Mouse (Mus musculus) heart, embryonic 11.5 days (tissue): Measurements from ENCODE around the gene Spo11. TPM values are rescaled to one million over a fixed set of nuclear protein-coding genes. Genes with fewer than 3 reads are reported as not detected.

Experiments
- ATAC-seq: fragments of 200-750 bp; cut with Nextera tagmentation; replicated peaks from 2 replicates; pipeline ENCODE4 v1.8.0; 2017; ENCODE audit warnings: moderate library complexity; ENCODE audit not compliant: insufficient number of reproducible peaks, low FRiP score, low TSS enrichment
- H3K27ac ChIP-seq: fragments of 300-500 bp; sonication (generic); 2 replicates; pipeline ENCODE4 v1.5.1; 2014; ENCODE audit warnings: mild to moderate bottlenecking, low read depth, low read length
- H3K27me3 ChIP-seq: fragments of 300-500 bp; sonication (generic); 2 replicates; pipeline ENCODE4 v1.6.1; 2014; ENCODE audit warnings: mild to moderate bottlenecking, low read length, mixed read lengths; ENCODE audit not compliant: control insufficient read depth, insufficient read depth
- H3K36me3 ChIP-seq: fragments of 300-500 bp; sonication (generic); 2 replicates; pipeline ENCODE4 v1.6.1; 2014; ENCODE audit warnings: mild to moderate bottlenecking, low read length, moderate library complexity, mixed read lengths; ENCODE audit not compliant: control insufficient read depth, insufficient read depth
- H3K4me1 ChIP-seq: fragments of 300-500 bp; sonication (generic); 2 replicates; pipeline ENCODE4 v1.6.1; 2014; ENCODE audit warnings: low read length; ENCODE audit not compliant: control insufficient read depth, insufficient read depth
- H3K4me2 ChIP-seq: fragments of 300-500 bp; sonication (generic); 2 replicates; pipeline ENCODE4 v1.6.1; 2014; ENCODE audit warnings: mild to moderate bottlenecking, moderate library complexity
- H3K4me3 ChIP-seq: fragments of 300-500 bp; sonication (generic); 2 replicates; pipeline ENCODE4 v1.5.1; 2014; ENCODE audit warnings: low read depth, low read length
- H3K9ac ChIP-seq: fragments of 300-500 bp; sonication (generic); 2 replicates; pipeline ENCODE4 v1.6.1; 2014; ENCODE audit warnings: mild to moderate bottlenecking, low read depth, low read length, moderate library complexity
- H3K9me3 ChIP-seq: fragments of 300-500 bp; sonication (generic); replicated peaks from 2 replicates; pipeline ENCODE4 v1.6.1; 2016; ENCODE audit warnings: low read length; ENCODE audit not compliant: control insufficient read depth
- WGBS: fragments of 180-500 bp; shearing (Covaris S2); extraction: QIAGEN DNeasy Blood & Tissue Kit; methylation state at CpG from one replicate; pipeline ENCODE4 v1.1.7; 2014; ENCODE audit not compliant: insufficient replicate concordance; 5-methylcytosine and 5-hydroxymethylcytosine counted together
- polyA plus RNA-seq: library from polyadenylated mRNA; unstranded; fragments of >200 nt; fragmentation: Nextera tagmentation; extraction: Ambion mirVana; gene quantifications from 2 replicates; pipeline ENCODE4 v1.2.1, GENCODE M21; 2014

Spo11 gene
- polyA plus RNA-seq, 1 experiment from 2014 or later: 0.19 TPM

GRCm38 (mm10) chr2:173003737-173004136 lies 26.2 kb downstream of the Spo11 start:
- Histone ChIP-seq H3K27me3 (no peaks in the 10 kb centered on the region), H3K4me2 (no peak overlapping the region), H3K27ac (no peak overlapping the region), H3K4me1 (peaks cover 7% of the 10 kb centered on the region), H3K9ac (no peak overlapping the region), H3K4me3 (no peak overlapping the region), H3K36me3 (peaks cover 45% of the 10 kb centered on the region), H3K9me3 (no peaks in the 10 kb centered on the region)
- whole genome bisulfite sequencing: 93% methylated on average over 8 of the region's 8 CpGs
- no peak for ATAC-seq

DNA sequence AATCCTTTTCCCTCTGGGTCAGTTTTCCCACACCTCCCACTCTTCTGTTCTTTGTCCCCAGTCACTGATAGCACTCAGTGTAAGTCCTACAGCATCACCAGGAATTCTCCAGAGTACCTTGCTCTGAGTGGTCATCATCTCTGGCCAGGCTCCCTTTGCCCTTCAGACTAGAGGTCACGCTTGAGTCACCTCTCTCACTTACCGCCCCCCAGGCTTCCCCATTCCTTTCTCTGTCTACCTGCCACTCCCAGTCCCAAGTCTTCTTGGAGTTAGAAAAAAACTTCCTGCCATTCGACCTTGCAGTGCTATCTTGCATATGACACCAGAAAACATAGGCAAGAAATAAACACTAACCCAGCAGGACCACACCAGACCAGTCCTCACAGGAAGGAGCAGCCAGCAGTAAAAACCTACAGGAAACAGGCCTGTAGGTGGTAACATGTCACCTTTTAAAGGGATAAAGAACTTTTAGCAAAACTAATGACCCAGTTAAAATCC lies 32.8 kb downstream of the Spo11 start:
- H3K9ac ChIP-seq: no peak overlapping the region
- no peak overlapping the region for H3K4me2 ChIP-seq
- H3K4me3 ChIP-seq: no peak overlapping the region
- H3K27ac ChIP-seq: no peak overlapping the region
- no peaks in the 10 kb centered on the region for H3K27me3 ChIP-seq
- peaks cover 71% of the 10 kb centered on the region for H3K36me3 ChIP-seq
- WGBS: 73% methylated on average over 3 of the region's 3 CpGs
- peaks cover 13% of the 10 kb centered on the region for H3K4me1 ChIP-seq
- no peaks in the 10 kb centered on the region for H3K9me3 ChIP-seq
- no peak for ATAC-seq

DNA sequence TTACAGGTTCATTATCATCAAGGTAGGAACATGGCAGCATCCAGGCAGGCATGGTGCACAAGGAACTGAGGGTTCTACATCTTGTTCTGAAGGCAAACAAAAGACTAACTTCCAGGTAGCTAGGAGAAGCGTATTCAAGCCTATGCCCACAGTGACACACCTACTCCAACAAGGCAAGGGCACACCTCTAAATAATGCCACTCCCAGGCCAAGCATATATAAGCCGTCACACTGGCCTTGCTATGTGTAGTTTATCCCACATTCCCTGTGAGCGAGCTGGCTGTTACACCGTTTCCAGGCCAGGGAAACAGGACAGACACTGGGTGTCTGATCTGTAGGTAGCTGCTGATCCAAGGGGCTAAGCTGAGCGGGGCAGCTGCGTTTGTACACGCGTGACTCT lies 33.9 kb downstream of the Spo11 start:
- Histone ChIP-seq H3K27me3 (no peaks in the 10 kb centered on the region), H3K4me3 (no peak overlapping the region), H3K4me1 (peaks cover 14% of the 10 kb centered on the region), H3K36me3 (peaks cover 71% of the 10 kb centered on the region), H3K27ac (no peak overlapping the region), H3K9me3 (no peaks in the 10 kb centered on the region), H3K4me2 (no peak overlapping the region), H3K9ac (no peak overlapping the region)
- WGBS: 94% methylated on average over 8 of the region's 8 CpGs
- no peak for ATAC-seq

- peaks cover 39% of the 10 kb centered on the region for H3K36me3 ChIP-seq
- no peak for ATAC-seq
- 28% methylated on average over 7 of the region's 7 CpGs for WGBS
Measured at GRCm38 (mm10) chr2:173014741-173015287, 37.3 kb downstream of the Spo11 start.

DNA sequence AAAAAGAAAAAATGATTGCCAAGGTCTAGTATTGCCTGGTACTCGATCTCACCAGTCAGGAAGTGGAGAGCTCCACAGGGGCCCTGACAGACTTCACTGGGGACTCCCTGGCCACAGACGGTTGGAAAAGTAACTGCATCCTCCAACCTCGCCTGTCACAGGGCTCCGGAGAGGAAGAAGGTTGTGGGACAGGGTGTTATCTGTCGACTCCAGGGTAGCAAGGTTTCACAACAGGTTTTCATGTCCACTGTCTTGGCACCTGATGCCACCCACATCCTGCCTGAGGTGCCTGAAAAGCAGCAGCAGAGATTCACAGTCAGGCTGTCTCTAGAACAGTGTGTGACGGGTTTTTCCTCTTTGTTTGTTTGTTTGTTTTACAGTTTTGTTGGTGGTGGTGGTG lies 40.4 kb downstream of the Spo11 start:
- Histone ChIP-seq H3K27ac (peak overlapping the region; percentile 76), H3K4me3 (no peak overlapping the region), H3K27me3 (0 out of 2 replicates have a peak, but pooled peaks cover 3% of the 10 kb centered on the region), H3K4me2 (no peak overlapping the region), H3K36me3 (peaks cover 12% of the 10 kb centered on the region), H3K4me1 (peaks cover 39% of the 10 kb centered on the region), H3K9ac (no peak overlapping the region), H3K9me3 (no peaks in the 10 kb centered on the region)
- 32% methylated on average over 6 of the region's 6 CpGs for WGBS
- ATAC-seq: no peak

More at GRCm38 (mm10) chr2:173014741-173015287, 37.3 kb downstream of the Spo11 start:
- no peaks in the 10 kb centered on the region for H3K9me3 ChIP-seq
- H3K27ac ChIP-seq: no peak overlapping the region
- no peak overlapping the region for H3K9ac ChIP-seq
- no peaks in the 10 kb centered on the region for H3K27me3 ChIP-seq
- H3K4me2 ChIP-seq: no peak overlapping the region
- H3K4me3 ChIP-seq: no peak overlapping the region
- H3K4me1 ChIP-seq: peaks cover 28% of the 10 kb centered on the region

DNA sequence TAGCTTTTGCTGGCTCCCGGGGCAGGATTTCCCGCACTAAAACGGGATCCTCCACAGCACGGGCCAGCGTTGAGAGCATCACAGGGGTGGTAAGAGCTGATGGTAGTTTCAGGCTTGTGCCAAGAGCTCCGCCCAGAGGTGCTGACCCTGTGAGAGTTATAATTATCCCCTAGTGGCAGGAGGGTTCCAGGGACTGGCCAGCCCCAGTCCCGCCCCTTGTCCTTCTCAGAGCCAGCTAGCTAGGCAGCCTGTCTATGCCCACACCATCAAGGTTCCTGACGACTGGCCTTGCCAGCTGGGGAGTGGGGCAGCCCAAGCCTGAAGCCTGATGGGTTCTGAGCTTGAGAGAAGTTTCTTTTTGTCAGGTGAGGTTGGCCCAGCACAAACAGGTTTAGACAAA lies 41.1 kb downstream of the Spo11 start:
- WGBS: 15% methylated on average over 8 of the region's 8 CpGs
- 0 out of 2 replicates have a peak, but pooled peaks cover 3% of the 10 kb centered on the region for H3K27me3 ChIP-seq
- H3K36me3 ChIP-seq: peaks cover 7% of the 10 kb centered on the region
- no peak overlapping the region for H3K4me3 ChIP-seq
- H3K4me2 ChIP-seq: peak overlapping the region; percentile 83
- H3K27ac ChIP-seq: peak overlapping the region; percentile 76
- H3K9ac ChIP-seq: no peak overlapping the region
- H3K4me1 ChIP-seq: peaks cover 45% of the 10 kb centered on the region
- peak; percentile 23; the same call in 1 of the 2 replicates for ATAC-seq
- no peaks in the 10 kb centered on the region for H3K9me3 ChIP-seq

DNA sequence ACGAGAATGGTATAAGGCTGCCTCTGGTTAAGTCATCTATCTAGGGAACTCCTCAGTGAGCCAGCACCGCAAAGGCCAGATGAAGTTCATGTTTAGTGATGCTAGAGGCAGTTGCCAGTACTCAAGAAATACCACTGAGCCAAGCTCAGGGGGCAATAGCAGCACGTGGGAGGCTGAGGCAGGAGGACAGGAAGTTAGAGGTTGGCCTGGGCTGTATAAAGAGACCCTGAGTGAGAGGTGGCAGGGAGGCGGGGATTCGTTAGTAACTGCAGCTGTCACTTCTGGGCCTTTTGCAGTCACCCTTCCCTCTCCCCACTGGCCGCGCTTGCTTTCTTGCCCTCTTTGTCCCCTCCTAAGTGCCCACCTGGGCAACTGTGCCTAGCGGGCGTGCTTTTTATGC lies 41.8 kb downstream of the Spo11 start:
- WGBS: 16% methylated on average over 9 of the region's 9 CpGs
- ATAC-seq: no peak
- H3K36me3 ChIP-seq: peaks cover 6% of the 10 kb centered on the region
- H3K4me3 ChIP-seq: peak overlapping the region; percentile 43
- H3K27ac ChIP-seq: peak overlapping the region; percentile 76
- peak overlapping the region; percentile 83 for H3K4me2 ChIP-seq
- 0 out of 2 replicates have a peak, but pooled peaks cover 3% of the 10 kb centered on the region for H3K27me3 ChIP-seq
- no peaks in the 10 kb centered on the region for H3K9me3 ChIP-seq
- peaks cover 49% of the 10 kb centered on the region for H3K4me1 ChIP-seq
- peak overlapping the region; percentile 74 for H3K9ac ChIP-seq

DNA sequence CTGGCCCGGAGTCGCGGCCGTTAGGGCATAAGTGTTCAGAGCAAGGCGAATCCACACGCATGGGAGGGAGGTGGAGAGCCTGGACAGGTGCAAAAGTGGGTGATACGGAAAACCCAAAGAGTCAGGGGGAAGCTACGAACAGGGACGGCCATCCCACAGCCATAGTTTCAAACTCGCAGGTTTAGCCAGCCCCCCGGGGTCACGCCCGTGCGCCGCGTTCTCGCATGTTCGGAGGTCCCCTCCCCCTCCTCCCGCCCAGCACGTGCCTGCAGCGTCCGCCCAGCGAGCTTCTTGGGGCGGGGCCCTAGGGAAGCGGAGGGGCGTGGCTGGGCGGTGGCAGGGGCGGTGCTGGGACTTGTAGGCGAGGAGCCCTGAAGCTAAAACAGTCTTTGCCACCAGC lies 42.3 kb downstream of the Spo11 start:
- peak; percentile 81 for ATAC-seq
- H3K4me1 ChIP-seq: peaks cover 49% of the 10 kb centered on the region
- peak overlapping the region; percentile 83 for H3K4me2 ChIP-seq
- H3K27me3 ChIP-seq: 0 out of 2 replicates have a peak, but pooled peaks cover 3% of the 10 kb centered on the region
- no peaks in the 10 kb centered on the region for H3K9me3 ChIP-seq
- peak overlapping the region; percentile 74 for H3K9ac ChIP-seq
- H3K4me3 ChIP-seq: peak overlapping the region; percentile 43
- WGBS: under 1% methylated on average over 25 of the region's 29 CpGs
- H3K27ac ChIP-seq: peak overlapping the region; percentile 76
- peaks cover 6% of the 10 kb centered on the region for H3K36me3 ChIP-seq

GRCm38 (mm10) chr2:173020430-173020829 lies 42.9 kb downstream of the Spo11 start, which contains the start of gene Rbm38:
Gene Rbm38 (plus strand): TSS chr2:173020498.
- 0 out of 2 replicates have a peak, but pooled peaks cover 3% of the 10 kb centered on the region for H3K27me3 ChIP-seq
- H3K27ac ChIP-seq: peak within 1 kb of the TSS; percentile 76
- H3K4me1 ChIP-seq: peaks cover 50% of the 10 kb centered on the region
- peak within 1 kb of the TSS; percentile 74 for H3K9ac ChIP-seq
- no peaks in the 10 kb centered on the region for H3K9me3 ChIP-seq
- peak within 1 kb of the TSS; percentile 85 for H3K4me2 ChIP-seq
- peak within 1 kb of the TSS; percentile 83 for H3K4me3 ChIP-seq
- peaks cover under 1% of the 10 kb centered on the region; the same call in 1 of the 2 replicates for H3K36me3 ChIP-seq
- 31% methylated on average over 11 of the region's 11 CpGs for WGBS
- no peak for ATAC-seq
